Mouse (Mus musculus) myocyte (in vitro differentiated cells): ENCODE data around the gene Tmem229a.

Experiments used
- MAX ChIP-seq: IDR thresholded peaks from one replicate; pipeline ENCODE4 v1.6.1; 2011; ENCODE audit warnings: low read depth, mild to moderate bottlenecking, control low read depth
- TCF3 ChIP-seq: IDR thresholded peaks from one replicate; pipeline ENCODE4 v1.6.1; 2011; ENCODE audit warnings: low read depth, control low read depth; ENCODE audit not compliant: insufficient read length

DNA sequence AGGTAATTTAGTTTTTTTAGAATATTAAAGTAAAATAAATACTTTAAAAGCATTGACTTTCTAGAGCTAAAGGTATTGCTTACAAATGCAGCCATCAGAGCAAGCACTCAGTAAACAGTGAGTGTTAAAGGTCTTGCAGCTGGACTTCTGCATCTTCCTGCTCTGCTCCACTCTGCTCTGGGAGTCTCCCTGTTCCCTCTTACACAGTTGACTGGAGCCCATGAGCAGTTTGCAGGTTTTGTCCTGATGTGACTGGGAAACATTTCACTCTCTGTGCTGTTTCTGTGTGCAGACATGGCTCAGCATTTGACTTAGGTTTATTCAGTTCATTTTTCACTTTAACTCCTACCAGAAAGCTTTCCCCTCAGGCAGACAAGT, 45.4 kb downstream of the Tmem229a start:
- no peak for TF ChIP-seq TCF3
- no peak for TF ChIP-seq MAX
